Mouse (Mus musculus) heart, postnatal 0 days (tissue): ENCODE measurements around the gene Rps11.

Experiments
- CTCF ChIP-seq: IDR thresholded peaks from 2 replicates; pipeline ENCODE4 v1.5.1; 2016; ENCODE audit warnings: antibody characterized with exemption, control low read depth, low read depth
- EP300 ChIP-seq: IDR thresholded peaks from 2 replicates; pipeline ENCODE4 v1.6.1; 2016; ENCODE audit warnings: antibody characterized with exemption, low read depth

DNA sequence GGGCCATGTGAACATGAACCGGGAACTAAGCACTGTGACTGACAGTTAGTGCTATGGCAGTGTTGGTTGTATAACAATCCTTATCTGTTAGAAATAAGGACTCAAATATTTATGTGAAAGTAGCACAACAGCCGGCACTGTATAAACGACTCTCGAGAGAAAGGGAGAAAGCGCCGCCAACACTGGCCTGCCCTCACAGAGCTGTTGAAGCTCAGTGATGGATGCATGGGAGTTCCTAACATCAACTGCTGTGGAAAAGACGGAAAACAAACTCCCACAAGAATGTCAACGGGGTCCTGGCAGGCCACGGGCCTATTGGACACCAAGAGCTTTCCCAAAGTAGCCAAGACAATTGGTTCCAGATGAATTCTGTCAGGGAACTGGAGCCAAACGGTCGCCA, 27.1 kb upstream of the Rps11 start:
- TF ChIP-seq EP300 (no peak), CTCF (no peak)
